Mouse (Mus musculus): ENCODE results near the gene Pam16. TPM values are rescaled to one million over a fixed set of nuclear protein-coding genes. Genes with fewer than 3 reads are reported as not detected.

The Pam16 gene
- total RNA-seq, 2 experiments from 2014 or later = 108 to 113 TPM

GRCm38 (mm10) chr16:4647651-4648141, 22.9 kb upstream of the Pam16 start:
- peak; percentile 75 for DNase-seq (ENCODE audit: low spot score)

GRCm38 (mm10) chr16:4646831-4647230, 22.0 kb upstream of the Pam16 start:
- no peak for DNase-seq (ENCODE audit: low spot score)

DNA sequence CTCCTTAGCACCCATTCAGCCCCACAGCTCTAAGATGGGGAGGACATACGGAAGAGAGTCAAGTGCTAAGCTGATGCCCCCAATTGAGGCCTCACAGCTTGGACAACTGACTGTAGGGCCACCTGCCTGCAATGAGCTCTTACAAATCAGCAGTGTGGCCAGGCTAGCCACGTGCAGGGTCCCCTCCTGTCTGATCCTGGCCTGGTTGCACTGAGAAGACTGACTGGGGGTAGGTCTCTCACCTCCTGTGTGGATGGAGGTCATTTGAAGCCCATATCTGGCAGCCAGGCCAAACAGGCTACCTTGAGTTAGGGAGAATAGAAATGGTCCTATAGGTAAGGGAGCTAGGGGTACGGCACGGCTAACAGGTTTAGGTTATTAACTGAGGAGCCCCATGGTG, 21.1 kb upstream of the Pam16 start:
- DNase-seq (ENCODE audit: low spot score) = no peak

DNA sequence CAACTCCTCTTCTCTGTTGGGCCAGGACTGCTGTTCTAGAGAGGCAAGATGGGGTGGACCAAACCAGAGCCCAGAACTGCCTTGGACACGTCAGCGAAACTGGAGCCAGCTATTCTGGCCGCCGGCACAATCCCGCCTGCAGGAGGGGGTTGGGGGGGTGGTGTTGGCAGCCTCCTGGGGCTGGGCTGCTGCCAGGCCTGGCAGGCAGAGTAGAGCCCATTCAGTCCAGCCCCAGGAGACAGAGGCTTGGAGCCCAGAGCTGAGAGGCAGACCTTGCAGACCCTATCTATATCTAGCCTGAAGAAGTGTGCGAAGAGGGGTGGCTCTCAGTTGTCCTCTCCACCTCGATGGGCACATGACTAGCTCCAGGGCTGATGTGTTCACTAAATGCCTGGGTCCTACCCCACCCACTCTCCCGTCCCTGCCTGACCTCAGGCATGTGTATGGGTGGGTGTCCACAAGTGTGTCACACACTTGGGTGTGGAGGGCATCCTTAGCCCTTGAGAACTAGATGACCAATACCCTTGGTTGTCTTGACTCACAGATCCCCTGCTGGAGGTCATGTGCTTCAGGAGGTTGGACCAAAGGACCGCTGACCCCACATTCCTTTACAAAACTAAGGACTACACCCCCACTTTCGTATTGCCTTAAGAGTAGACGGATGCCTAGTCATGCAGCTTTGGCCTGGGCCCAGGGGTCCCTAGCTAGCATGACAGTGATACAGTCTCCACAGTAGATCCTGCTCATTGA, 19.1 kb upstream of the Pam16 start:
- peak; percentile 90 for DNase-seq (ENCODE audit: low spot score)

- no peak for DNase-seq (ENCODE audit: low spot score)
These were observed 18.1 kb upstream of the Pam16 start for GRCm38 (mm10) chr16:4642937-4643336.

- DNase-seq (ENCODE audit: low spot score) = no peak
These were observed 17.4 kb upstream of the Pam16 start for GRCm38 (mm10) chr16:4642190-4642589.

- DNase-seq (ENCODE audit: low spot score) = no peak
These were observed 16.5 kb upstream of the Pam16 start for GRCm38 (mm10) chr16:4641119-4641838.

GRCm38 (mm10) chr16:4640267-4641005, 15.6 kb upstream of the Pam16 start:
- DNase-seq (ENCODE audit: low spot score) = no peak

- DNase-seq (ENCODE audit: low spot score) = peak; percentile 92
These were observed 15.0 kb upstream of the Pam16 start, which contains the start of the genes Vasn and Dnaja3 for GRCm38 (mm10) chr16:4639831-4640237. TSS of gene Vasn (plus strand) at chr16:4639941. TSS of gene Dnaja3 (plus strand) at chr16:4639989.

DNA sequence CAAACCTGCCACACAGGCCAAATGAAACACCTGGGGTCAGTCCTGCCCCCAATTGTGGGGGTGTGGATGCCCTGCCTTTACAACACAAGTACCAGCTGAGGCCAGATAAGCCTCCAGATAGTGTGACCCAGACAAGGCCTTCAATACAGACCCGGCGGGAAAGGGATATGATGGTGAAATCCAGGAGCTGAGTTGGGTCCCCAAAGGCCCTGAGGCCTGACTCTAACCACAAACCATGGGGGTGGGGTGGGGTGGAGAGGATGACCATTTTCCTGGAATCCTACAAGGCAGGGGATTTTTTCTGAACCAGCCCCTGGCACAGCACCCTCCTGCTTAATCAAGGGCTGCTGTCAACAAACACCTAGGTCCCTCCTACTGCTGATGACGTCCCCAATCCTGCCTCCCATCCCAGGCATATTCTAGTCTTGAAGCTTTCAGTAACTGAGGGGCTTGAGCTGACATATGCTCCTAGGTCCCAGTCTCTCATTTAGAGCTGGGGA, 14.2 kb upstream of the Pam16 start:
- DNase-seq (ENCODE audit: low spot score) = no peak

GRCm38 (mm10) chr16:4635760-4636159, 11.0 kb upstream of the Pam16 start:
- DNase-seq (ENCODE audit: low spot score) = no peak

- no peak for DNase-seq (ENCODE audit: low spot score)
These were observed 9.9 kb upstream of the Pam16 start for GRCm38 (mm10) chr16:4634681-4635080.

GRCm38 (mm10) chr16:4633661-4634060, 8.9 kb upstream of the Pam16 start:
- DNase-seq (ENCODE audit: low spot score) = no peak

DNA sequence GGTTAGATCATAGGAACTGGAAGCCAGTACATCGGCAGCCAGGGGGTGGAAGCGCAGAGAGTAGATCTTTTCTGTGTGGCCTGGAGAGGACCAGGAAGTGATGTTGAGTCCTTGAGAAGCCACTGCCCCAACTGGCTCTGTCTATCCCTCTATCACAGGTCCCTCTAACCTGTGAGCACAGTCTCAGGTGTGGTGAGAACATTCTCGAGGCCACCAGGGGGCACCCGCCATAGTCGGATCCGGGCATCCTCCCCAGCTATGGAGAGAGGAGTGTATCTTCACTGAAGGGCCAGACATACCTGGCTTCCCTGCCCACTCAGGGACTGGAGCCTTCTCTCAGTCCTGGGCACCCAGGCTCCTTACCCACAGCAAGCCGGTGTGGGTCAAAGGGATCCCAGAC, 7.3 kb upstream of the Pam16 start:
- no peak for DNase-seq (ENCODE audit: low spot score)

- DNase-seq (ENCODE audit: low spot score) = peak; percentile 90
These were observed 5.2 kb upstream of the Pam16 start for GRCm38 (mm10) chr16:4629950-4630349.

GRCm38 (mm10) chr16:4628898-4629419, 4.2 kb upstream of the Pam16 start:
- DNase-seq (ENCODE audit: low spot score) = no peak

DNA sequence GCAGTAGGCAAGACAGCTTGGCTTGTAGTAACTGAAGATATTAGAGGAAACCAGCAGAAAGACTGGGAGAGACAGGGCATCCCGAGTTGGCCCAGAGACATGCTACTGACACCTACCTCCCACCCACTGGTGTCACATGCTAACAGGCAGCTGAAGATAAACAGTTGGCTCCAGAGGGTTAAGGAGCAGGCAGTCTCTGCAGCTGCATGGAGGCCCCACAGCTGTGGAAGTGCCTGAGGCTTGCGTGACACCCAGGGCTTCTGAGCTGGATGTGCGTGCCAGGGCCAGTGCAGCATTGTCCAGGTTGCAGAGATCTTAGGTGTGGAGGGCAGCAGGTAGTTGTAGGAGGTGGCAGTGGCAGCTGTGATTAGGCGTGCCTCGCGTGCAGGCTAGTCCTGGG, 2.3 kb upstream of the Pam16 start:
- no peak for DNase-seq (ENCODE audit: low spot score)

GRCm38 (mm10) chr16:4624074-4624473, 714 bp downstream of the Pam16 start:
- DNase-seq (ENCODE audit: low spot score) = no peak

DNA sequence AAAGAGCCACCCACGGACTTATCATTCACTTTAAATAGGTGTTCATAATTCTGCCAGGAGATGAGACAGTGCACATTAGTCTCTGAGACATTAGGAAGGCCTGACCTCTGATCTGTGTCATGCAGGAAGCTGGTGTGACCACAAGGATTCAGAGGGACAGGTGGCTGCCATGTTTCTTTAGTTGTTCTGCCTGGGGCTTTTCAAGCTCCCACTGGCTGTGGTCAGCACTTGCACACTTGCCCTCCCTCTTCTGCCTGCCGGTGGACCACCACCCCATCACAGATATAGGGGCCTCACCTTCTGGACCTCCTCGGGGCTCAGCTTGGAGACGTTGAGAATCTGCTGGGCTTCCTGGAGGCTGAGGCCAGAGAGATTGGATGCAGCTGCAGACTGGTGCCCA, 8.0 kb downstream of the Pam16 start:
- no peak for DNase-seq (ENCODE audit: low spot score)

GRCm38 (mm10) chr16:4615297-4615696, 9.5 kb downstream of the Pam16 start:
- DNase-seq (ENCODE audit: low spot score) = no peak

- no peak for DNase-seq (ENCODE audit: low spot score)
These were observed 10.1 kb downstream of the Pam16 start for GRCm38 (mm10) chr16:4614639-4615038.

- DNase-seq (ENCODE audit: low spot score) = no peak
These were observed 11.1 kb downstream of the Pam16 start for GRCm38 (mm10) chr16:4613736-4614135.

Measured in gastrocnemius, adult 18-20 months (tissue).